Mouse (Mus musculus) C2C12 (cell line): ENCODE measurements around the gene Adam1a.

ENCODE experiments used
- CEBPB ChIP-seq: IDR thresholded peaks from one replicate; pipeline ENCODE4 v1.6.1; 2011; ENCODE audit warnings: low read depth, mild to moderate bottlenecking, control low read depth, moderate library complexity
- CTCF ChIP-seq: IDR thresholded peaks from one replicate; pipeline ENCODE4 v1.5.1; 2011; ENCODE audit not compliant: control insufficient read depth, insufficient read depth, insufficient read length
- FOSL1 ChIP-seq: IDR thresholded peaks from one replicate; pipeline ENCODE4 v1.8.0; 2011; ENCODE audit warnings: mild to moderate bottlenecking, low read length; ENCODE audit not compliant: poor library complexity, insufficient read depth, severe bottlenecking
- MAX ChIP-seq: IDR thresholded peaks from one replicate; pipeline ENCODE4 v1.6.1; 2011; ENCODE audit warnings: mild to moderate bottlenecking, control low read depth
- MYOD1 ChIP-seq: IDR thresholded peaks from one replicate; pipeline ENCODE4 v1.6.1; 2011; ENCODE audit warnings: low read depth; ENCODE audit not compliant: control insufficient read depth, insufficient read length
- MYOG ChIP-seq: IDR thresholded peaks from one replicate; pipeline ENCODE4 v1.6.1; 2011; ENCODE audit not compliant: control insufficient read depth, insufficient read length; ENCODE audit errors: extremely low read depth

GRCm38 (mm10) chr5:121503231-121503630 is 42.1 kb downstream of the Adam1a start, which contains the start of gene Adam1b:
- TF ChIP-seq MYOG (no peak), CTCF (no peak), MAX (no peak), FOSL1 (no peak), MYOD1 (no peak), CEBPB (no peak)
